Mouse (Mus musculus) testis, adult 2 months (tissue): Measurements from ENCODE around the gene Dync2h1. TPM values are rescaled to one million over a fixed set of nuclear protein-coding genes. Genes with fewer than 3 reads are reported as not detected.

Experiments used
- H3K27ac ChIP-seq: fragments of 200-500 bp; 2 replicates; pipeline ENCODE4 v1.5.1; 2012; ENCODE audit warnings: low read depth, low read length; ENCODE audit not compliant: control insufficient read depth, insufficient read depth
- H3K27me3 ChIP-seq: fragments of 200-500 bp; 2 replicates; pipeline ENCODE4 v1.6.1; 2012; ENCODE audit warnings: mild to moderate bottlenecking, low read length, moderate library complexity; ENCODE audit not compliant: control insufficient read depth, insufficient read depth
- H3K36me3 ChIP-seq: fragments of 200-500 bp; 2 replicates; pipeline ENCODE4 v1.6.1; 2012; ENCODE audit warnings: mild to moderate bottlenecking, low read length; ENCODE audit not compliant: control insufficient read depth, insufficient read depth
- H3K4me1 ChIP-seq: fragments of 200-500 bp; 2 replicates; pipeline ENCODE4 v1.6.1; 2012; ENCODE audit warnings: low read length; ENCODE audit not compliant: control insufficient read depth, insufficient read depth
- H3K4me3 ChIP-seq: fragments of 200-500 bp; 2 replicates; pipeline ENCODE4 v1.5.1; 2012; ENCODE audit warnings: low read depth, mild to moderate bottlenecking, low read length, moderate library complexity, mixed read lengths; ENCODE audit not compliant: control insufficient read depth
- CTCF ChIP-seq: fragments of 200-500 bp; IDR thresholded peaks from 2 replicates; pipeline ENCODE4 v1.5.1; 2012; ENCODE audit warnings: low read depth, mild to moderate bottlenecking, inconsistent platforms, low read length, moderate library complexity; ENCODE audit not compliant: control insufficient read depth, insufficient read depth, insufficient replicate concordance
- POLR2A ChIP-seq: fragments of 200-500 bp; IDR thresholded peaks from 2 replicates; pipeline ENCODE4 v1.6.1; 2012; ENCODE audit warnings: low read depth, mild to moderate bottlenecking, inconsistent platforms, low read length, moderate library complexity; ENCODE audit not compliant: control insufficient read depth
- polyA plus RNA-seq: library from polyadenylated mRNA; depleted of rRNA; stranded (reverse); fragments of >200 nt; gene quantifications from 2 replicates; pipeline ENCODE4 v1.2.3, GENCODE M21; 2012; rRNA removed

Gene Dync2h1
- polyA plus RNA-seq, 1 experiment, result 12.9 TPM

GRCm38 (mm10) chr9:6881187-6881984 is 302.9 kb downstream of the Dync2h1 start:
- Histone ChIP-seq H3K27me3 (no peaks in the 10 kb centered on the region), H3K27ac (no peak overlapping the region), H3K36me3 (no peaks in the 10 kb centered on the region), H3K4me3 (no peak overlapping the region), H3K4me1 (no peaks in the 10 kb centered on the region)
- TF ChIP-seq CTCF (no peak), POLR2A (no peak)

Other genes starting within 250 kb of the Dync2h1 start
- 24.1 and 26.4 TPM in 2 replicates for gene Dcun1d5, start 74 bp upstream of the Dync2h1 start, polyA plus RNA-seq
- not detected in 2 replicates for gene Mmp13, start 88.1 kb upstream of the Dync2h1 start, polyA plus RNA-seq
- not detected in 2 replicates for gene Mmp12, start 159.9 kb upstream of the Dync2h1 start, polyA plus RNA-seq
- not detected in 2 replicates for gene Mmp1b, start 203.6 kb upstream of the Dync2h1 start, polyA plus RNA-seq